Mouse (Mus musculus) macrophage (primary cell): ENCODE data around the gene Bglap. TPM values are rescaled to one million over a fixed set of nuclear protein-coding genes. Genes with fewer than 3 reads are reported as not detected.
"Not testable (repeated sequence)": the region's sequence is repeated elsewhere in the genome, so short reads cannot be mapped to it uniquely, and the experiment has no call there.

Source experiments
- H3K27ac ChIP-seq: fragments of 350-480 bp; formaldehyde crosslinking; 2 replicates; pipeline ENCODE4 v1.9.0; 2021
- H3K36me3 ChIP-seq: fragments of 350-480 bp; formaldehyde crosslinking; 2 replicates; pipeline ENCODE4 v1.9.0; 2021; ENCODE audit errors: inconsistent target
- H3K4me3 ChIP-seq: fragments of 350-480 bp; formaldehyde crosslinking; 2 replicates; pipeline ENCODE4 v1.9.0; 2021; ENCODE audit errors: inconsistent target
- H3K79me2 ChIP-seq: fragments of 350-480 bp; formaldehyde crosslinking; 2 replicates; pipeline ENCODE4 v1.9.0; 2021; ENCODE audit errors: inconsistent target
- WGBS: methylation state at CpG from one replicate; pipeline ENCODE4 v1.1.7; 2026; ENCODE audit warnings: inconsistent platforms; ENCODE audit not compliant: missing documents; 5-methylcytosine and 5-hydroxymethylcytosine counted together
- polyA plus RNA-seq: library from polyadenylated mRNA; stranded (reverse); fragments of 250-400 nt; gene quantifications from 3 replicates; pipeline ENCODE4 v1.2.4, GENCODE M21; 2018; ENCODE audit warnings: inconsistent platforms
- total RNA-seq, 78 experiments: library from RNA; depleted of rRNA; stranded (reverse); fragments of 250-400 nt; gene quantifications; 1 replicate in 9 of 78; 2 replicates in 24 of 78; 3 replicates in 43 of 78; 4 replicates in 2 of 78; pipeline ENCODE4 v1.2.4; 2018; ENCODE audit warnings: inconsistent platforms in 56 of 78

Gene Bglap
- not detected for total RNA-seq (2018; cell fraction: chromatin; rRNA removed)
- total RNA-seq (2018; cell fraction: cytosol; rRNA removed): not detected
- not detected for total RNA-seq (2018; cell fraction: nucleus; rRNA removed)
- not detected in 3 replicates for polyA plus RNA-seq

- WGBS: 89% methylated on average over 5 of the region's 5 CpGs
- no peak within 1 kb of the TSS for H3K4me3 ChIP-seq
- H3K79me2 ChIP-seq: no peaks in the 10 kb centered on the region
- H3K27ac ChIP-seq: no peak within 1 kb of the TSS
- H3K36me3 ChIP-seq: no peaks in the 10 kb centered on the region
Measured at GRCm38 (mm10) chr3:88384364-88384763, at the start of gene Bglap. TSS of gene Bglap (minus strand) at chr3:88384464.

GRCm38 (mm10) chr3:88428639-88429038 is 44.4 kb upstream of the Bglap start:
- not testable (repeated sequence) for H3K4me3 ChIP-seq, H3K36me3 ChIP-seq, H3K27ac ChIP-seq
- H3K79me2 ChIP-seq: peaks cover 13% of the 10 kb centered on the region
- 88% methylated on average over 8 of the region's 8 CpGs for WGBS

- Histone ChIP-seq H3K36me3 (no peaks in the 10 kb centered on the region), H3K79me2 (peaks cover 25% of the 10 kb centered on the region), H3K27ac (no peak overlapping the region), H3K4me3 (no peak overlapping the region)
- 71% methylated on average over 4 of the region's 4 CpGs for WGBS
Measured at GRCm38 (mm10) chr3:88427342-88427905, 43.2 kb upstream of the Bglap start.

GRCm38 (mm10) chr3:88425708-88426420 is 41.6 kb upstream of the Bglap start:
- H3K4me3 ChIP-seq: no peak overlapping the region
- peak overlapping the region; percentile 17; the same call in 1 of the 2 replicates for H3K27ac ChIP-seq
- peaks cover 41% of the 10 kb centered on the region for H3K79me2 ChIP-seq
- peaks cover 4% of the 10 kb centered on the region; the same call in 1 of the 2 replicates for H3K36me3 ChIP-seq
- 80% methylated on average over 9 of the region's 10 CpGs for WGBS

- Histone ChIP-seq H3K79me2 (peaks cover 46% of the 10 kb centered on the region), H3K27ac (peak overlapping the region; percentile 17; the same call in 1 of the 2 replicates), H3K36me3 (peaks cover 10% of the 10 kb centered on the region; the same call in 1 of the 2 replicates), H3K4me3 (peak overlapping the region; percentile 93; the same call in 1 of the 2 replicates)
- WGBS: 5% methylated on average over 2 of the region's 2 CpGs
Measured at GRCm38 (mm10) chr3:88425330-88425689, 41.0 kb upstream of the Bglap start.

GRCm38 (mm10) chr3:88424605-88425329 is 40.5 kb upstream of the Bglap start, which contains the start of gene Slc25a44:
TSS of gene Slc25a44 (minus strand) at chr3:88425139.
- peak within 1 kb of the TSS; percentile 93 for H3K4me3 ChIP-seq
- H3K36me3 ChIP-seq: peaks cover 15% of the 10 kb centered on the region; the same call in 1 of the 2 replicates
- peaks cover 51% of the 10 kb centered on the region for H3K79me2 ChIP-seq
- under 1% methylated on average over 35 of the region's 35 CpGs for WGBS
- H3K27ac ChIP-seq: peak within 1 kb of the TSS; percentile 61

GRCm38 (mm10) chr3:88422020-88422720 is 37.9 kb upstream of the Bglap start:
- peaks cover 41% of the 10 kb centered on the region for H3K36me3 ChIP-seq
- H3K27ac ChIP-seq: no peak overlapping the region

GRCm38 (mm10) chr3:88420771-88421170 is 36.5 kb upstream of the Bglap start:
- H3K4me3 ChIP-seq: no peak overlapping the region
- H3K36me3 ChIP-seq: peaks cover 55% of the 10 kb centered on the region
- H3K27ac ChIP-seq: no peak overlapping the region
- 95% methylated on average over 19 of the region's 19 CpGs for WGBS
- H3K79me2 ChIP-seq: peaks cover 91% of the 10 kb centered on the region

More at GRCm38 (mm10) chr3:88422020-88422720, 37.9 kb upstream of the Bglap start:
- Histone ChIP-seq H3K79me2 (peaks cover 77% of the 10 kb centered on the region), H3K4me3 (no peak overlapping the region)
- WGBS: 65% methylated on average over 9 of the region's 9 CpGs

GRCm38 (mm10) chr3:88418016-88418415 is 33.8 kb upstream of the Bglap start:
- H3K36me3 ChIP-seq: peaks cover 64% of the 10 kb centered on the region
- no peak overlapping the region for H3K27ac ChIP-seq

GRCm38 (mm10) chr3:88415668-88416067 is 31.4 kb upstream of the Bglap start:
- Histone ChIP-seq H3K4me3 (no peak overlapping the region), H3K79me2 (peaks cover 73% of the 10 kb centered on the region), H3K27ac (no peak overlapping the region), H3K36me3 (peaks cover 76% of the 10 kb centered on the region)
- 93% methylated on average over 4 of the region's 4 CpGs for WGBS

More at GRCm38 (mm10) chr3:88418016-88418415, 33.8 kb upstream of the Bglap start:
- Histone ChIP-seq H3K79me2 (peaks cover 97% of the 10 kb centered on the region), H3K4me3 (no peak overlapping the region)
- WGBS: 94% methylated on average over 6 of the region's 6 CpGs

GRCm38 (mm10) chr3:88412636-88413035 is 28.4 kb upstream of the Bglap start:
- WGBS: 81% methylated on average over 11 of the region's 11 CpGs
- peaks cover 47% of the 10 kb centered on the region for H3K36me3 ChIP-seq
- no peak overlapping the region for H3K4me3 ChIP-seq
- H3K79me2 ChIP-seq: peaks cover 62% of the 10 kb centered on the region
- no peak overlapping the region for H3K27ac ChIP-seq

GRCm38 (mm10) chr3:88411681-88412080 is 27.4 kb upstream of the Bglap start:
- Histone ChIP-seq H3K4me3 (no peak overlapping the region), H3K36me3 (peaks cover 37% of the 10 kb centered on the region), H3K79me2 (peaks cover 58% of the 10 kb centered on the region), H3K27ac (no peak overlapping the region)
- 98% methylated on average over 4 of the region's 4 CpGs for WGBS

GRCm38 (mm10) chr3:88410645-88411031 is 26.4 kb upstream of the Bglap start:
- Histone ChIP-seq H3K27ac (peak overlapping the region; percentile 88), H3K79me2 (peaks cover 58% of the 10 kb centered on the region), H3K4me3 (peak overlapping the region; percentile 60), H3K36me3 (peaks cover 27% of the 10 kb centered on the region)
- WGBS: 51% methylated on average over 7 of the region's 7 CpGs
